Mouse (Mus musculus) kidney, adult 2 months (tissue): ENCODE measurements around the gene Acbd4.

Experiments
- CTCF ChIP-seq: fragments of 200-500 bp; conservative IDR thresholded peaks from 2 replicates; pipeline ENCODE4 v1.5.1; 2011; ENCODE audit warnings: low read depth, mild to moderate bottlenecking, control low read depth, low read length, moderate library complexity, mixed read lengths; ENCODE audit not compliant: insufficient read depth, insufficient read length
- POLR2A ChIP-seq: fragments of 200-500 bp; IDR thresholded peaks from one replicate; pipeline ENCODE4 v1.6.1; 2011; ENCODE audit warnings: low read depth, low read length, control low read depth

DNA sequence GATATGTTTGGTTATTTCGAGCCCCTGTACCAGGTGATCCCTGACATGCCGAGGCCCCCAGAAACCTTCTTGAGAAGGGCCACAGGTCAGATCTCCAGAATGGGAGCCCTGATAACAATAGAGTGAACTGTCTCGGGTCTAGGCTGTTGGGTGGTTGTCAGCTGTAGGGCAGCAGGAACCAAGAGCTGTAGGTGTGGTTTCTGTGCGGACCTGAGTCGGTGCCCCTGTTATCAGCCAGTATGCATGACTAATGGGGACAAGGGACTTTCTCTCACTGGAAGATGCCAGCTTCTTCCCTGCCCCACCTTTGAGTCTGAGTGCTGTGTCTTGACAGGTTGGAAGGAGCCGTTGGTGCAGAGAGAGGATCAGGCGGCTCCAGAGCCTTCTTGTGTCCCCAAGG is 3.0 kb downstream of the Acbd4 start:
- TF ChIP-seq POLR2A (no peak), CTCF (no peak)
